Mouse (Mus musculus) megakaryocyte, embryonic 14.5 days (primary cell): ENCODE data around the gene Cfap43.

Experiments used
- FLI1 ChIP-seq: IDR thresholded peaks from 2 replicates; pipeline ENCODE4 v1.6.1; 2012; ENCODE audit warnings: low read length, inconsistent platforms, mixed read lengths
- GATA1 ChIP-seq: IDR thresholded peaks from 3 replicates; pipeline ENCODE4 v1.6.1; 2012; ENCODE audit warnings: mixed read lengths, low read length, inconsistent platforms, borderline replicate concordance

- TF ChIP-seq GATA1 (no peak), FLI1 (no peak)
Measured at GRCm38 (mm10) chr19:47931982-47932638, 13.0 kb upstream of the Cfap43 start.
